Mouse (Mus musculus): ENCODE results near the gene Chrna1.

GRCm38 (mm10) chr2:73548542-73548941, 31.6 kb downstream of the Chrna1 start:
- TF ChIP-seq CTCF (IDR thresholded peaks at IDR 0.05; ENCODE audit: low read depth, low read length) (no peak), POLR2A (IDR thresholded peaks at IDR 0.05; ENCODE audit: borderline replicate concordance, low read depth, low read length) (no peak)
